Mouse (Mus musculus) cortical plate, adult 2 months (tissue): ENCODE results near the gene Zfp341.

Experiments used
- CTCF ChIP-seq: fragments of 200-500 bp; IDR thresholded peaks from 2 replicates; pipeline ENCODE4 v1.5.1; 2011; ENCODE audit warnings: mild to moderate bottlenecking, control low read depth, low read length; ENCODE audit not compliant: insufficient read depth; ENCODE audit errors: extremely low read depth
- POLR2A ChIP-seq: fragments of 200-500 bp; IDR thresholded peaks from 2 replicates; pipeline ENCODE4 v1.6.1; 2011; ENCODE audit warnings: mild to moderate bottlenecking, low read length, control low read depth; ENCODE audit not compliant: insufficient read depth; ENCODE audit errors: extremely low read depth

DNA sequence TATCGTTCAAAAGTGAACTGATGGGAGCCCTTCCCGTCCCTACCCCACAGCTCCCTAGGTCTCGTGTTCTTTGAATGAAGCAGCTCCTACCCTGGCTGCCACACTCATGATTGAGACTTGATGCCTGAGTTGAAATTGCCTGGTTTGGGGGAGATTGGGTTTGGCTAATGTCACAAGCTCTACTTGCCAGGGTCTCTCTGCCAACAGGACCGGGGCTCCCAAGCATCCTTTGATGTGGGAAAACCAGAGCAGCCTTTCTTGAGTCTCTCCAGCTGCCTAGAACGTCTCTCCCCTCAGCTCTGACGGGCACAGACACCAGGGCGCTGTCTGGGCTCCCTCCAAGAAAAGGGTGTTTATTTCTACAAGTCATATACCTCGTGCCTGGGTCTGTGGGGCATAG, 82.6 kb downstream of the Zfp341 start:
- TF ChIP-seq CTCF (no peak), POLR2A (no peak)
